Comparison of ENCODE assay signal across 8 mouse cellular contexts in genomic region chr19:45046523-45047321, GRCm38 (mm10). TPM values are rescaled to one million over a fixed set of nuclear protein-coding genes. Genes with fewer than 3 reads are reported as not detected.
DNase-seq lines count a peak whose midpoint lies in the region; ATAC-seq and TF ChIP-seq lines count a peak whose summit lies in the region.

No protein-coding gene starts in this region.

- peak overlapping the region; percentile 93 for H3K4me2 ChIP-seq in heart, embryonic 13.5 days
- peak overlapping the region; percentile 93 for H3K4me2 ChIP-seq in liver, embryonic 11.5 days
- peak overlapping the region; percentile 65 for H3K4me2 ChIP-seq in neural tube, embryonic 12.5 days (replicated peaks)
- peak overlapping the region; percentile 71 for H3K4me2 ChIP-seq in stomach, embryonic 16.5 days (ENCODE audit: low read depth, low read length)

- H3K4me1 ChIP-seq in embryonic fibroblast, embryonic 13.5 days (ENCODE audit: control insufficient read depth, insufficient read depth, low read length), result peaks cover 9% of the 10 kb centered on the region; the same call in 1 of the 2 replicates
- peaks cover 28% of the 10 kb centered on the region for H3K4me1 ChIP-seq in heart, embryonic 13.5 days
- H3K4me1 ChIP-seq in liver, embryonic 11.5 days (replicated peaks; ENCODE audit: control insufficient read depth, insufficient read depth, low read length), result peaks cover 20% of the 10 kb centered on the region
- H3K4me1 ChIP-seq in neural tube, embryonic 12.5 days, result peaks cover 29% of the 10 kb centered on the region
- H3K4me1 ChIP-seq in stomach, embryonic 16.5 days (ENCODE audit: control insufficient read depth, insufficient read depth, low read length), result peaks cover 21% of the 10 kb centered on the region; the same call in 1 of the 2 replicates

- peak overlapping the region; percentile 85 for H3K9ac ChIP-seq in heart, embryonic 13.5 days
- peak overlapping the region; percentile 64 for H3K9ac ChIP-seq in liver, embryonic 11.5 days (ENCODE audit: low read depth, low read length)
- H3K9ac ChIP-seq in neural tube, embryonic 12.5 days, result peak overlapping the region; percentile 69
- peak overlapping the region; percentile 77 for H3K9ac ChIP-seq in stomach, embryonic 16.5 days (ENCODE audit: low read length)

- peak; percentile 27; the same call in 1 of the 2 replicates for TF ChIP-seq POLR2A in embryonic fibroblast, embryonic 13.5 days (IDR thresholded peaks at IDR 0.05; ENCODE audit: low read depth, low read length)

- TF ChIP-seq CTCF in embryonic fibroblast, embryonic 13.5 days (IDR thresholded peaks at IDR 0.05; ENCODE audit: borderline replicate concordance, insufficient read depth, low read length), result no peak

- DNase-seq in 3134 (ENCODE audit: extremely low read depth, insufficient read length, low spot score), result peak; percentile 71
- peak; percentile 91 to 93 for DNase-seq in adrenal gland, postnatal 36 days
- peak; percentile 92 for DNase-seq in kidney, postnatal 10 days
- no peak for DNase-seq in liver, embryonic 11.5 days (ENCODE audit: low spot score)

- H3K9me3 ChIP-seq in heart, embryonic 13.5 days, result no peaks in the 10 kb centered on the region
- no peaks in the 10 kb centered on the region for H3K9me3 ChIP-seq in liver, embryonic 11.5 days (ENCODE audit: control insufficient read depth, low read length)
- H3K9me3 ChIP-seq in neural tube, embryonic 12.5 days, result no peaks in the 10 kb centered on the region
- H3K9me3 ChIP-seq in stomach, embryonic 16.5 days (replicated peaks; ENCODE audit: control insufficient read depth, low read length), result no peaks in the 10 kb centered on the region

- peak overlapping the region; percentile 69 for H3K4me3 ChIP-seq in embryonic fibroblast, embryonic 13.5 days (ENCODE audit: insufficient read depth, low read length)
- peak overlapping the region; percentile 68 for H3K4me3 ChIP-seq in heart, embryonic 13.5 days
- peak overlapping the region; percentile 56 for H3K4me3 ChIP-seq in liver, embryonic 11.5 days (ENCODE audit: low read depth, low read length)
- H3K4me3 ChIP-seq in neural tube, embryonic 12.5 days, result peak overlapping the region; percentile 51
- H3K4me3 ChIP-seq in stomach, embryonic 16.5 days (replicated peaks; ENCODE audit: low read length), result peak overlapping the region; percentile 62

- H3K27me3 ChIP-seq in heart, embryonic 13.5 days (replicated peaks), result peaks cover 53% of the 10 kb centered on the region
- peaks cover 47% of the 10 kb centered on the region for H3K27me3 ChIP-seq in liver, embryonic 11.5 days (replicated peaks; ENCODE audit: control insufficient read depth, insufficient read depth, low read length)
- H3K27me3 ChIP-seq in neural tube, embryonic 12.5 days (replicated peaks), result peaks cover 24% of the 10 kb centered on the region
- peaks cover 6% of the 10 kb centered on the region for H3K27me3 ChIP-seq in stomach, embryonic 16.5 days (ENCODE audit: control insufficient read depth, insufficient read depth, low read length)

- peaks cover 25% of the 10 kb centered on the region for H3K36me3 ChIP-seq in heart, embryonic 13.5 days
- no peaks in the 10 kb centered on the region for H3K36me3 ChIP-seq in liver, embryonic 11.5 days (ENCODE audit: control insufficient read depth, insufficient read depth, low read length)
- H3K36me3 ChIP-seq in neural tube, embryonic 12.5 days, result peaks cover 4% of the 10 kb centered on the region; the same call in 1 of the 2 replicates
- H3K36me3 ChIP-seq in stomach, embryonic 16.5 days (ENCODE audit: control insufficient read depth, insufficient read depth, low read length), result no peaks in the 10 kb centered on the region

- WGBS in heart, embryonic 13.5 days, result 3% methylated on average over 34 of the region's 34 CpGs
- WGBS in liver, embryonic 11.5 days, result 3% methylated on average over 34 of the region's 34 CpGs
- 3% methylated on average over 34 of the region's 34 CpGs for WGBS in neural tube, embryonic 12.5 days
- 1% methylated on average over 34 of the region's 34 CpGs for WGBS in stomach, embryonic 16.5 days

- peak overlapping the region; percentile 98 for H3K27ac ChIP-seq in embryonic fibroblast, embryonic 13.5 days (ENCODE audit: insufficient read depth, low read length)
- peak overlapping the region; percentile 96 for H3K27ac ChIP-seq in heart, embryonic 13.5 days (replicated peaks)
- 0 out of 2 replicates have a peak overlapping the region, but pooled peaks have one; percentile 75 for H3K27ac ChIP-seq in liver, embryonic 11.5 days (ENCODE audit: low read depth, low read length)
- H3K27ac ChIP-seq in neural tube, embryonic 12.5 days, result no peak overlapping the region; the same call in 1 of the 2 replicates
- peak overlapping the region; percentile 97 for H3K27ac ChIP-seq in stomach, embryonic 16.5 days (ENCODE audit: low read length)

- ATAC-seq in heart, embryonic 13.5 days (ENCODE audit: extremely low read depth, insufficient number of reproducible peaks, low FRiP score, low TSS enrichment), result peak; percentile 47; the same call in 1 of the 2 replicates
- ATAC-seq in liver, embryonic 11.5 days (replicated peaks; ENCODE audit: low FRiP score), result peak; percentile 55; the same call in 1 of the 2 replicates
- ATAC-seq in neural tube, embryonic 12.5 days (ENCODE audit: low FRiP score, low read depth), result peak; percentile 61
- ATAC-seq in stomach, embryonic 16.5 days (ENCODE audit: insufficient read depth, low FRiP score), result peak; percentile 49; the same call in 1 of the 2 replicates

RNA-seq across cellular contexts. Expression of gene Sfxn3, which starts 0.6 kb away (rescaled TPM):
- total RNA-seq in adrenal gland, postnatal 36 days (2021), result 10 to 100 TPM; 63.9 to 66.5 TPM
- polyA plus RNA-seq in embryonic fibroblast, embryonic 13.5 days (2011; ENCODE audit: insufficient read length, low read depth, missing spikeins), result 94.9 and 96.8 TPM in 2 replicates
- 17.6 and 19.6 TPM in 2 replicates for polyA plus RNA-seq in heart, embryonic 13.5 days (2015; fragmentation: Nextera tagmentation; extraction: Ambion mirVana)
- polyA plus RNA-seq in liver, embryonic 11.5 days (2014; fragmentation: Nextera tagmentation; extraction: Ambion mirVana), result 6.3 and 6.8 TPM in 2 replicates
- polyA plus RNA-seq in neural tube, embryonic 12.5 days (2016; fragmentation: Nextera tagmentation; extraction: Ambion mirVana), result 38.3 and 41.2 TPM in 2 replicates
- 28.3 and 29.8 TPM in 2 replicates for polyA plus RNA-seq in stomach, embryonic 16.5 days (2015; fragmentation: Nextera tagmentation; extraction: Ambion mirVana)

RNA-seq across cellular contexts. Expression of gene Pdzd7, which starts 1.2 kb away (rescaled TPM):
- total RNA-seq in adrenal gland, postnatal 36 days (2021), result under 1 TPM; 0.13 to 0.23 TPM
- 0.42 and 0.74 TPM in 2 replicates for polyA plus RNA-seq in embryonic fibroblast, embryonic 13.5 days (2011; ENCODE audit: insufficient read length, low read depth, missing spikeins)
- 0.15 TPM in 1 of 2 replicates, not detected in the other for polyA plus RNA-seq in heart, embryonic 13.5 days (2015; fragmentation: Nextera tagmentation; extraction: Ambion mirVana)
- 0.09 TPM in 1 of 2 replicates, not detected in the other for polyA plus RNA-seq in liver, embryonic 11.5 days (2014; fragmentation: Nextera tagmentation; extraction: Ambion mirVana)
- 0.63 and 0.72 TPM in 2 replicates for polyA plus RNA-seq in neural tube, embryonic 12.5 days (2016; fragmentation: Nextera tagmentation; extraction: Ambion mirVana)
- polyA plus RNA-seq in stomach, embryonic 16.5 days (2015; fragmentation: Nextera tagmentation; extraction: Ambion mirVana), result 0.21 and 0.48 TPM in 2 replicates

RNA-seq across cellular contexts. Expression of gene Kazald1, which starts 28.3 kb away (rescaled TPM):
- 1 to 10 TPM; 3.9 to 6.6 TPM for total RNA-seq in adrenal gland, postnatal 36 days (2021)
- 7.3 and 7.8 TPM in 2 replicates for polyA plus RNA-seq in embryonic fibroblast, embryonic 13.5 days (2011; ENCODE audit: insufficient read length, low read depth, missing spikeins)
- polyA plus RNA-seq in heart, embryonic 13.5 days (2015; fragmentation: Nextera tagmentation; extraction: Ambion mirVana), result 5.8 and 6.5 TPM in 2 replicates
- polyA plus RNA-seq in liver, embryonic 11.5 days (2014; fragmentation: Nextera tagmentation; extraction: Ambion mirVana), result 0.91 and 1.6 TPM in 2 replicates
- 0.46 and 0.57 TPM in 2 replicates for polyA plus RNA-seq in neural tube, embryonic 12.5 days (2016; fragmentation: Nextera tagmentation; extraction: Ambion mirVana)
- polyA plus RNA-seq in stomach, embryonic 16.5 days (2015; fragmentation: Nextera tagmentation; extraction: Ambion mirVana), result 22.9 and 41.4 TPM in 2 replicates

RNA-seq across cellular contexts. Expression of gene Lzts2, which starts 32.5 kb away (rescaled TPM):
- 10 to 100 TPM; 90.4 to 95.6 TPM for total RNA-seq in adrenal gland, postnatal 36 days (2021)
- 54.1 and 62.0 TPM in 2 replicates for polyA plus RNA-seq in embryonic fibroblast, embryonic 13.5 days (2011; ENCODE audit: insufficient read length, low read depth, missing spikeins)
- 39.3 and 39.9 TPM in 2 replicates for polyA plus RNA-seq in heart, embryonic 13.5 days (2015; fragmentation: Nextera tagmentation; extraction: Ambion mirVana)
- polyA plus RNA-seq in liver, embryonic 11.5 days (2014; fragmentation: Nextera tagmentation; extraction: Ambion mirVana), result 28.6 and 31.4 TPM in 2 replicates
- polyA plus RNA-seq in neural tube, embryonic 12.5 days (2016; fragmentation: Nextera tagmentation; extraction: Ambion mirVana), result 68.5 and 70.0 TPM in 2 replicates
- 27.7 and 36.0 TPM in 2 replicates for polyA plus RNA-seq in stomach, embryonic 16.5 days (2015; fragmentation: Nextera tagmentation; extraction: Ambion mirVana)

RNA-seq across cellular contexts. Expression of gene Mrpl43, which starts 40.5 kb away (rescaled TPM):
- 10 to 100 TPM; 49.0 to 53.6 TPM for total RNA-seq in adrenal gland, postnatal 36 days (2021)
- 31.1 and 36.9 TPM in 2 replicates for polyA plus RNA-seq in embryonic fibroblast, embryonic 13.5 days (2011; ENCODE audit: insufficient read length, low read depth, missing spikeins)
- polyA plus RNA-seq in heart, embryonic 13.5 days (2015; fragmentation: Nextera tagmentation; extraction: Ambion mirVana), result 55.9 and 62.2 TPM in 2 replicates
- polyA plus RNA-seq in liver, embryonic 11.5 days (2014; fragmentation: Nextera tagmentation; extraction: Ambion mirVana), result 62.2 and 65.3 TPM in 2 replicates
- polyA plus RNA-seq in neural tube, embryonic 12.5 days (2016; fragmentation: Nextera tagmentation; extraction: Ambion mirVana), result 82.9 and 83.2 TPM in 2 replicates
- polyA plus RNA-seq in stomach, embryonic 16.5 days (2015; fragmentation: Nextera tagmentation; extraction: Ambion mirVana), result 62.2 and 64.9 TPM in 2 replicates
